Mouse (Mus musculus): ENCODE data around the gene Mndal.
"Not testable (repeated sequence)": the region's sequence is repeated elsewhere in the genome, so short reads cannot be mapped to it uniquely, and the experiment has no call there.

The Mndal gene

GRCm38 (mm10) chr1:173941924-173942779 lies at the start of gene Mndal, which contains the start of gene Ifi203:
Gene Mndal (minus strand): TSS chr1:173942491.
Gene Ifi203 (minus strand): TSS chr1:173942672.
- not testable (repeated sequence) for DNase-seq

GRCm38 (mm10) chr1:173982694-173983305 lies 40.5 kb upstream of the Mndal start, which contains the start of gene Ifi202b:
Gene Ifi202b (minus strand): TSS chr1:173982744.
- DNase-seq = not testable (repeated sequence)

- DNase-seq = not testable (repeated sequence)
These were observed 38.7 kb upstream of the Mndal start for GRCm38 (mm10) chr1:173981038-173981437.

GRCm38 (mm10) chr1:173977622-173978021 lies 35.3 kb upstream of the Mndal start:
- no peak for DNase-seq

GRCm38 (mm10) chr1:173973111-173973510 lies 30.8 kb upstream of the Mndal start:
- DNase-seq = peak; percentile 7

- DNase-seq = not testable (repeated sequence)
These were observed 19.2 kb upstream of the Mndal start for GRCm38 (mm10) chr1:173961491-173961890.

- DNase-seq = not testable (repeated sequence)
These were observed 17.7 kb upstream of the Mndal start for GRCm38 (mm10) chr1:173959998-173960397.

- not testable (repeated sequence) for DNase-seq
These were observed 13.7 kb upstream of the Mndal start for GRCm38 (mm10) chr1:173955839-173956527.

GRCm38 (mm10) chr1:173955071-173955796 lies 12.9 kb upstream of the Mndal start:
- DNase-seq = no peak

- DNase-seq = no peak
These were observed 11.3 kb upstream of the Mndal start for GRCm38 (mm10) chr1:173953563-173953962.

- DNase-seq = not testable (repeated sequence)
These were observed 6.8 kb upstream of the Mndal start for GRCm38 (mm10) chr1:173949044-173949443.

GRCm38 (mm10) chr1:173942780-173943066 lies 432 bp upstream of the Mndal start:
- DNase-seq = peak; percentile 66

- DNase-seq = not testable (repeated sequence)
These were observed 769 bp downstream of the Mndal start for GRCm38 (mm10) chr1:173941522-173941921.

GRCm38 (mm10) chr1:173919279-173919678 lies 23.0 kb downstream of the Mndal start:
- not testable (repeated sequence) for DNase-seq

- no peak for DNase-seq
These were observed 27.7 kb downstream of the Mndal start for GRCm38 (mm10) chr1:173914559-173914958.

- not testable (repeated sequence) for DNase-seq
These were observed 29.0 kb downstream of the Mndal start for GRCm38 (mm10) chr1:173913256-173913791.

GRCm38 (mm10) chr1:173912548-173913255 lies 29.6 kb downstream of the Mndal start, which contains the start of gene Ifi211:
Gene Ifi211 (minus strand): TSS chr1:173913046.
- DNase-seq = not testable (repeated sequence)

- no peak for DNase-seq
These were observed 30.4 kb downstream of the Mndal start for GRCm38 (mm10) chr1:173911808-173912464.

GRCm38 (mm10) chr1:173908390-173908789 lies 33.9 kb downstream of the Mndal start:
- DNase-seq = not testable (repeated sequence)

- not testable (repeated sequence) for DNase-seq
These were observed 36.4 kb downstream of the Mndal start for GRCm38 (mm10) chr1:173905885-173906284.

GRCm38 (mm10) chr1:173889741-173890140 lies 52.5 kb downstream of the Mndal start:
- not testable (repeated sequence) for DNase-seq
